Comparison of ENCODE assay signal across 7 mouse cellular contexts in genomic region chr7:132253513-132253912, GRCm38 (mm10).
DNase-seq lines count a peak whose midpoint lies in the region.

No protein-coding gene starts in this region.

- peak; percentile 98 for DNase-seq in brain, adult 2 months (ENCODE audit: low read depth, low spot score)
- peak; percentile 78 to 84 for DNase-seq in cerebellum, adult 18-20 months
- peak; percentile 37 to 47 for DNase-seq in frontal cortex, postnatal 14 days (ENCODE audit: low spot score in 2 of 2)
- DNase-seq in left cerebral cortex, adult 9 months (ENCODE audit: low spot score in 2 of 2): peak; percentile 64 to 85
- DNase-seq in adrenal gland, postnatal 14 days: no peak
- DNase-seq in Muller cell, postnatal 12 days (ENCODE audit: inconsistent ontology term): no peak
- no peak for DNase-seq in embryo, embryonic 9.5 days (ENCODE audit: extremely low spot score)

Comparison
In these comparisons a context has a peak if more than half of its experiments do, and no peak if none do; other contexts are left out.
1. DNase-seq: peak in brain, adult 2 months (single experiment), cerebellum, adult 18-20 months (2 of 2), frontal cortex, postnatal 14 days (2 of 2) and left cerebral cortex, adult 9 months (2 of 2); none in adrenal gland, postnatal 14 days (single experiment), Muller cell, postnatal 12 days (single experiment) and embryo, embryonic 9.5 days (single experiment).